Mouse (Mus musculus) right cerebral cortex, postnatal 4 days (tissue): Measurements from ENCODE around the gene Vmn1r179.
"Not testable (repeated sequence)": the region's sequence is repeated elsewhere in the genome, so short reads cannot be mapped to it uniquely, and the experiment has no call there.

ENCODE experiments used
- DNase-seq: peaks from one replicate; pipeline ENCODE4 v3.0.0-alpha.2; 2022

The Vmn1r179 gene

GRCm38 (mm10) chr7:23926678-23927077, at the start of gene Vmn1r179:
TSS of gene Vmn1r179 (plus strand) at chr7:23926978.
- no peak for DNase-seq

- no peak for DNase-seq
Observed at GRCm38 (mm10) chr7:23891709-23892108, 35.1 kb upstream of the Vmn1r179 start, which contains the start of gene Vmn1r178. TSS of gene Vmn1r178 (plus strand) at chr7:23892009.

- no peak for DNase-seq
Observed at GRCm38 (mm10) chr7:23950332-23950731, 23.6 kb downstream of the Vmn1r179 start, which contains the start of gene Vmn1r180. TSS of gene Vmn1r180 (plus strand) at chr7:23950632.

GRCm38 (mm10) chr7:23968044-23968443, 41.3 kb downstream of the Vmn1r179 start:
- DNase-seq = not testable (repeated sequence)

GRCm38 (mm10) chr7:23974315-23974714, 47.5 kb downstream of the Vmn1r179 start, which contains the start of gene Vmn1r181:
TSS of gene Vmn1r181 (plus strand) at chr7:23974615.
- not testable (repeated sequence) for DNase-seq
